Comparison of ENCODE assay signal across 9 mouse cellular contexts in the genomic region with DNA sequence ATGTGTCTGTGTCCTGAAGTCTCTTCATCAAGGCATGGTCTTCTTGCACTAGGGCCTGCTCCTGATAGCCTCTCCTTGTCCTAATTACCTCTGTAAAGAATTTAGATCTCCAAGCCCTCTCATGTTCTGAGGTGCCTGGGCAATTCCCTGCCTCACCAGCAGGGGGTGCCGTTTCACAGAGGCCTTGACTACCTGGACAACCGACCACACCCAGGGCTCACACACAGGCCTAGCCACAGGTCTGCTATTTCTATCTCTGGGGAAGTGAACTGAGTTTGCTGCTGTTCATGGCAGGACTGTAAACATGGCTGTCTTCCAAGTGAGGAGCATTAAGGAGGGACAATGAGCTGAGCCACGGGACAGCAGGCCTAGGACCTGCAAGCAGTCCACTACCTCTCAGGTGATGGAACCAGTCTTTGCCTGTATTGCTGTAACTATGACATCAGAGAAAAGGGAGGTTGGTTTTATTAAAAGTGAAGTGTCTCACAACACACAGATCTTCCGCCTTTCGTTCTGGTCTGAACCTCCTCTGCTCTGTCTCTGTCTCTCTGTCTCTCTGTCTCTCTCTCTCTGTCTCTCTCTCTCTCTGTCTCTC. TPM values are rescaled to one million over a fixed set of nuclear protein-coding genes. Genes with fewer than 3 reads are reported as not detected.
DNase-seq lines count a peak whose midpoint lies in the region; ATAC-seq and TF ChIP-seq lines count a peak whose summit lies in the region.
"Had no signal": no experiment of that assay in that cellular context is flagged by ENCODE, and none has a peak within 500 bp of the region (broad histone marks: within the 10 kb centered on the region; RNA-seq: fewer than 3 reads in every experiment).

No protein-coding gene starts in this region.

- no peak; the same call in 1 of the 2 replicates for ATAC-seq in kidney, embryonic 15.5 days (replicated peaks; ENCODE audit: low FRiP score)
- ATAC-seq in heart, embryonic 15.5 days (replicated peaks; ENCODE audit: insufficient number of reproducible peaks, insufficient read depth, low FRiP score, low read depth), result no peak

- H3K9me3 ChIP-seq in kidney, embryonic 15.5 days (replicated peaks), result 0 out of 2 replicates have a peak, but pooled peaks cover 5% of the 10 kb centered on the region
- peaks cover 11% of the 10 kb centered on the region for H3K9me3 ChIP-seq in E14TG2a.4 (ENCODE audit: low read length)
- H3K9me3 ChIP-seq in heart, embryonic 15.5 days (replicated peaks), result no peaks in the 10 kb centered on the region; the same call in 1 of the 2 replicates

- H3K27me3 ChIP-seq in kidney, embryonic 15.5 days, result no peaks in the 10 kb centered on the region
- H3K27me3 ChIP-seq in E14TG2a.4 (ENCODE audit: insufficient read depth, low read length), result peaks cover 5% of the 10 kb centered on the region; the same call in 1 of the 2 replicates
- no peaks in the 10 kb centered on the region for H3K27me3 ChIP-seq in heart, embryonic 15.5 days
- H3K27me3 ChIP-seq: neural tube, embryonic 13.5 days had no signal

- TF ChIP-seq CTCF in E14TG2a.4 (conservative IDR thresholded peaks at IDR 0.05; ENCODE audit: low read length), result peak; percentile 100

- no peaks in the 10 kb centered on the region for H3K36me3 ChIP-seq in kidney, embryonic 15.5 days
- no peaks in the 10 kb centered on the region for H3K36me3 ChIP-seq in E14TG2a.4 (ENCODE audit: insufficient read depth, low read length)
- H3K36me3 ChIP-seq in heart, embryonic 15.5 days, result no peaks in the 10 kb centered on the region
- H3K36me3 ChIP-seq: neural tube, embryonic 13.5 days had no signal

- H3K27ac ChIP-seq in kidney, embryonic 15.5 days, result no peak overlapping the region
- H3K27ac ChIP-seq in heart, embryonic 15.5 days, result peak overlapping the region; percentile 19; the same call in 1 of the 2 replicates
- H3K27ac ChIP-seq: neural tube, embryonic 13.5 days had no signal

- no peak overlapping the region for H3K4me2 ChIP-seq in kidney, embryonic 15.5 days
- no peak overlapping the region for H3K4me2 ChIP-seq in heart, embryonic 15.5 days
- H3K4me2 ChIP-seq: neural tube, embryonic 13.5 days had no signal

- 58% methylated on average over 5 of the region's 5 CpGs for WGBS in kidney, embryonic 15.5 days
- WGBS in heart, embryonic 15.5 days, result 49% methylated on average over 5 of the region's 5 CpGs

- H3K4me3 ChIP-seq in kidney, embryonic 15.5 days (replicated peaks), result no peak overlapping the region
- H3K4me3 ChIP-seq in E14TG2a.4 (replicated peaks; ENCODE audit: low read length), result no peak overlapping the region
- H3K4me3 ChIP-seq in heart, embryonic 15.5 days, result no peak overlapping the region
- H3K4me3 ChIP-seq: neural tube, embryonic 13.5 days had no signal

- DNase-seq in kidney, adult 11 months, result peak; percentile 71
- peak; percentile 28 for DNase-seq in c-Kit-positive CD71-positive TER-119-negative erythroid progenitor cells, embryonic 14.5 days (ENCODE audit: low read depth)
- peak; percentile 67 for DNase-seq in liver
- peak; percentile 56 for DNase-seq in spleen, adult 12 weeks (ENCODE audit: low spot score)
- DNase-seq in layer of hippocampus, postnatal 36 days, result no peak

- H3K9ac ChIP-seq in kidney, embryonic 15.5 days, result no peak overlapping the region
- no peak overlapping the region for H3K9ac ChIP-seq in heart, embryonic 15.5 days
- H3K9ac ChIP-seq: neural tube, embryonic 13.5 days had no signal

- peaks cover 10% of the 10 kb centered on the region for H3K4me1 ChIP-seq in kidney, embryonic 15.5 days
- peaks cover 14% of the 10 kb centered on the region for H3K4me1 ChIP-seq in E14TG2a.4 (replicated peaks; ENCODE audit: low read depth, low read length)
- no peaks in the 10 kb centered on the region for H3K4me1 ChIP-seq in heart, embryonic 15.5 days (replicated peaks)

RNA-seq across cellular contexts. Expression of gene Ets2, which starts 42.9 kb away (rescaled TPM):
- polyA plus RNA-seq in kidney, embryonic 15.5 days (2015; fragmentation: Nextera tagmentation; extraction: Ambion mirVana), result 62.1 and 63.1 TPM in 2 replicates
- polyA plus RNA-seq in heart, embryonic 15.5 days (2015; fragmentation: Nextera tagmentation; extraction: Ambion mirVana), result 56.5 and 65.0 TPM in 2 replicates
- total RNA-seq in layer of hippocampus, postnatal 36 days (2021), result 10 to 100 TPM; 72.7 to 75.3 TPM

Comparison
In these comparisons a context has a peak if more than half of its experiments do, and no peak if none do; other contexts are left out.
1. DNase-seq: peak in kidney, adult 11 months (single experiment), c-Kit-positive CD71-positive TER-119-negative erythroid progenitor cells, embryonic 14.5 days (single experiment), liver (single experiment) and spleen, adult 12 weeks (single experiment); none in layer of hippocampus, postnatal 36 days (0 of 2).